Mouse (Mus musculus): ENCODE data around the gene Tmem141.

DNA sequence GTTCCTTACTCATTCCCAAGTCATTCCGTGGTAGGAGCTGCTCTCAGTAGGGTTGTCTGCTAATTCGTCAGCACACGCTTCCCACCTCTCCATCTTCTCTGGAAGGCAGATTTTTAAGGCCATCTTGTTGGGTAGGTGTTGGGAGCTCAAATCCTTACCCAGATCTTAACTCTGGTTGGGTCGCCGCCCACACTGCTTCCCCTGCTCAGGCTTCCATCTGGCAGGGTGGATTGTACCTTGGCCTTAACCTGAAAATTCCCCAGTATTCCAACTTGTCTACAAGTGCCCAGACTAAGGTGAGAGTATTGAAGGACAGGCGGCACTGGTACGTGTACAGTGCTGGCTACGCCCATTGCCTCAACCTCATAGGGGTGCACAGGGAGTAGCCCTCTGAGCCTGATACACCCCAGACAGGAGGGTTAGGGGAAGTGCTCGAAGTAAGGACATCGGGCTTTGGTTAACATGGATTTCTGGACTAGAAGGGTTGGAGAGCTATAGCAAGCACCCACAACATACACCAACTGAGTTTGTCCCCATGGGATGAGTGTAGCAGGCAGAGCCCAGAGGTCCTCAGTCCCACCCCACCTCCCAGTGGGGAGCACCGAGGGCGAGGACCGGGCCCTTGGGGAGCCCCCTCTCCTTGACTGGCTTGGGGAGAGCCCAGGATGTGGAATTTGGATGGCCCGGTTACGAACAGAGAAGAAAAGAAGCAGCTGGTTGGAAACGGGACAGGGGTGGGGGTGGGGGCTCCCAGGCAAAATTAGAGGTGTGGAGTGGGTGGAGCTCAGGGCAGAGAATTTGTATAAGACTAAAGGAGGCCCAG, 45.6 kb downstream of the Tmem141 start:
- TF ChIP-seq POLR2A (IDR thresholded peaks at IDR 0.05; ENCODE audit: borderline replicate concordance, control insufficient read depth, low read depth, low read length) (no peak), CTCF (IDR thresholded peaks at IDR 0.05; ENCODE audit: control insufficient read depth, insufficient read depth, low read length) (no peak)

Data from bone marrow, adult 2 months (tissue).